Mouse (Mus musculus): ENCODE measurements around the gene Spaca4. TPM values are rescaled to one million over a fixed set of nuclear protein-coding genes. Genes with fewer than 3 reads are reported as not detected.

Gene Spaca4
- polyA plus RNA-seq, 1 experiment from 2014 or later = not detected

- Histone ChIP-seq H3K9ac (ENCODE audit: low read length) (no peak overlapping the region), H3K9me3 (ENCODE audit: control insufficient read depth, low read length) (no peaks in the 10 kb centered on the region), H3K4me3 (ENCODE audit: control insufficient read depth in 1 of 2, insufficient read depth in 1 of 2, low read depth in 1 of 2, low read length in 2 of 2) (no peak overlapping the region), H3K27ac (replicated peaks in 1 of 2; ENCODE audit: control insufficient read depth in 1 of 2, insufficient read depth in 1 of 2, low read depth in 2 of 2, low read length in 2 of 2) (no peak overlapping the region), H3K27me3 (ENCODE audit: control insufficient read depth, insufficient read depth, low read length) (no peaks in the 10 kb centered on the region), H3K4me1 (ENCODE audit: control insufficient read depth in 2 of 2, insufficient read depth in 2 of 2, low read length in 2 of 2) (peaks cover 23 to 42% of the 10 kb centered on the region in 2 experiments), H3K4me2 (ENCODE audit: low read length) (no peak overlapping the region), H3K36me3 (ENCODE audit: control insufficient read depth, insufficient read depth, low read length) (peaks cover 45% of the 10 kb centered on the region)
- WGBS = 90% methylated on average over 24 of the region's 24 CpGs
- no peak for ATAC-seq (ENCODE audit: insufficient number of reproducible peaks, insufficient read depth, low FRiP score, low read depth)
Observed at GRCm38 (mm10) chr7:45711316-45712021, 14.1 kb downstream of the Spaca4 start.

- Histone ChIP-seq H3K27ac (replicated peaks in 1 of 2; ENCODE audit: control insufficient read depth in 1 of 2, insufficient read depth in 1 of 2, low read depth in 2 of 2, low read length in 2 of 2) (no peak overlapping the region), H3K9ac (ENCODE audit: low read length) (no peak overlapping the region), H3K4me1 (ENCODE audit: control insufficient read depth in 2 of 2, insufficient read depth in 2 of 2, low read length in 2 of 2) (peaks cover 19 to 38% of the 10 kb centered on the region in 2 experiments), H3K27me3 (ENCODE audit: control insufficient read depth, insufficient read depth, low read length) (no peaks in the 10 kb centered on the region), H3K9me3 (ENCODE audit: control insufficient read depth, low read length) (no peaks in the 10 kb centered on the region), H3K4me2 (ENCODE audit: low read length) (no peak overlapping the region), H3K4me3 (ENCODE audit: control insufficient read depth in 1 of 2, insufficient read depth in 1 of 2, low read depth in 1 of 2, low read length in 2 of 2) (no peak overlapping the region), H3K36me3 (ENCODE audit: control insufficient read depth, insufficient read depth, low read length) (peaks cover 45% of the 10 kb centered on the region)
- no peak for ATAC-seq (ENCODE audit: insufficient number of reproducible peaks, insufficient read depth, low FRiP score, low read depth)
- WGBS = 89% methylated on average over 20 of the region's 20 CpGs
Observed at GRCm38 (mm10) chr7:45710477-45711191, 15.0 kb downstream of the Spaca4 start.

GRCm38 (mm10) chr7:45709677-45710355 is 15.8 kb downstream of the Spaca4 start:
- Histone ChIP-seq H3K4me2 (ENCODE audit: low read length) (no peak overlapping the region), H3K36me3 (ENCODE audit: control insufficient read depth, insufficient read depth, low read length) (peaks cover 45% of the 10 kb centered on the region), H3K27me3 (ENCODE audit: control insufficient read depth, insufficient read depth, low read length) (no peaks in the 10 kb centered on the region), H3K27ac (replicated peaks in 1 of 2; ENCODE audit: control insufficient read depth in 1 of 2, insufficient read depth in 1 of 2, low read depth in 2 of 2, low read length in 2 of 2) (no peak overlapping the region), H3K4me3 (ENCODE audit: control insufficient read depth in 1 of 2, insufficient read depth in 1 of 2, low read depth in 1 of 2, low read length in 2 of 2) (no peak overlapping the region), H3K9me3 (ENCODE audit: control insufficient read depth, low read length) (no peaks in the 10 kb centered on the region), H3K9ac (ENCODE audit: low read length) (no peak overlapping the region), H3K4me1 (ENCODE audit: control insufficient read depth in 2 of 2, insufficient read depth in 2 of 2, low read length in 2 of 2) (peaks cover 17 to 38% of the 10 kb centered on the region in 2 experiments)
- WGBS = 74% methylated on average over 14 of the region's 14 CpGs
- no peak for ATAC-seq (ENCODE audit: insufficient number of reproducible peaks, insufficient read depth, low FRiP score, low read depth)

GRCm38 (mm10) chr7:45709036-45709435 is 16.6 kb downstream of the Spaca4 start:
- ATAC-seq (ENCODE audit: insufficient number of reproducible peaks, insufficient read depth, low FRiP score, low read depth) = no peak
- H3K36me3 ChIP-seq (ENCODE audit: control insufficient read depth, insufficient read depth, low read length) = peaks cover 44% of the 10 kb centered on the region
- H3K4me3 ChIP-seq (ENCODE audit: control insufficient read depth in 1 of 2, insufficient read depth in 1 of 2, low read depth in 1 of 2, low read length in 2 of 2) = no peak overlapping the region
- H3K9me3 ChIP-seq (ENCODE audit: control insufficient read depth, low read length) = no peaks in the 10 kb centered on the region
- H3K9ac ChIP-seq (ENCODE audit: low read length) = no peak overlapping the region
- no peaks in the 10 kb centered on the region for H3K27me3 ChIP-seq (ENCODE audit: control insufficient read depth, insufficient read depth, low read length)
- no peak overlapping the region for H3K27ac ChIP-seq (replicated peaks in 1 of 2; ENCODE audit: control insufficient read depth in 1 of 2, insufficient read depth in 1 of 2, low read depth in 2 of 2, low read length in 2 of 2)
- 42% methylated on average over 6 of the region's 6 CpGs for WGBS
- peaks cover 16 to 32% of the 10 kb centered on the region in 2 experiments for H3K4me1 ChIP-seq (ENCODE audit: control insufficient read depth in 2 of 2, insufficient read depth in 2 of 2, low read length in 2 of 2)
- H3K4me2 ChIP-seq (ENCODE audit: low read length) = no peak overlapping the region

- H3K27me3 ChIP-seq (ENCODE audit: control insufficient read depth, insufficient read depth, low read length) = no peaks in the 10 kb centered on the region
- peak overlapping the region; percentile 96 for H3K4me2 ChIP-seq (ENCODE audit: low read length)
- WGBS = 46% methylated on average over 13 of the region's 13 CpGs
- 0 out of 4 replicates have a peak overlapping the region, but pooled peaks of 1 of the 2 experiments have one; percentile 74 for H3K4me3 ChIP-seq (ENCODE audit: control insufficient read depth in 1 of 2, insufficient read depth in 1 of 2, low read depth in 1 of 2, low read length in 2 of 2)
- peaks cover 38% of the 10 kb centered on the region for H3K36me3 ChIP-seq (ENCODE audit: control insufficient read depth, insufficient read depth, low read length)
- 0 out of 2 replicates have a peak overlapping the region, but pooled peaks have one; percentile 14 for H3K9ac ChIP-seq (ENCODE audit: low read length)
- H3K9me3 ChIP-seq (ENCODE audit: control insufficient read depth, low read length) = no peaks in the 10 kb centered on the region
- no peak overlapping the region for H3K27ac ChIP-seq (replicated peaks in 1 of 2; ENCODE audit: control insufficient read depth in 1 of 2, insufficient read depth in 1 of 2, low read depth in 2 of 2, low read length in 2 of 2)
- H3K4me1 ChIP-seq (ENCODE audit: control insufficient read depth in 2 of 2, insufficient read depth in 2 of 2, low read length in 2 of 2) = peaks cover 21 to 38% of the 10 kb centered on the region in 2 experiments
- no peak for ATAC-seq (ENCODE audit: insufficient number of reproducible peaks, insufficient read depth, low FRiP score, low read depth)
Observed at GRCm38 (mm10) chr7:45708221-45708761, 17.3 kb downstream of the Spaca4 start.

- Histone ChIP-seq H3K4me2 (ENCODE audit: low read length) (peak overlapping the region; percentile 96), H3K27me3 (ENCODE audit: control insufficient read depth, insufficient read depth, low read length) (no peaks in the 10 kb centered on the region), H3K4me1 (ENCODE audit: control insufficient read depth in 2 of 2, insufficient read depth in 2 of 2, low read length in 2 of 2) (peaks cover 21 to 41% of the 10 kb centered on the region in 2 experiments), H3K9ac (ENCODE audit: low read length) (peak overlapping the region; percentile 55), H3K9me3 (ENCODE audit: control insufficient read depth, low read length) (no peaks in the 10 kb centered on the region), H3K36me3 (ENCODE audit: control insufficient read depth, insufficient read depth, low read length) (peaks cover 29% of the 10 kb centered on the region), H3K27ac (replicated peaks in 1 of 2; ENCODE audit: control insufficient read depth in 1 of 2, insufficient read depth in 1 of 2, low read depth in 2 of 2, low read length in 2 of 2) (peak overlapping the region; percentile 63 to 93), H3K4me3 (ENCODE audit: control insufficient read depth in 1 of 2, insufficient read depth in 1 of 2, low read depth in 1 of 2, low read length in 2 of 2) (peak overlapping the region; percentile 66 to 74)
- ATAC-seq (ENCODE audit: insufficient number of reproducible peaks, insufficient read depth, low FRiP score, low read depth) = 0 out of 2 replicates have a peak, but pooled peaks have one; percentile 7
- under 1% methylated on average over 27 of the region's 27 CpGs for WGBS
Observed at GRCm38 (mm10) chr7:45707375-45707967, 18.1 kb downstream of the Spaca4 start.

- H3K4me2 ChIP-seq (ENCODE audit: low read length) = peak overlapping the region; percentile 96
- H3K27me3 ChIP-seq (ENCODE audit: control insufficient read depth, insufficient read depth, low read length) = no peaks in the 10 kb centered on the region
- 0 out of 2 replicates have a peak, but pooled peaks have one; percentile 4 for ATAC-seq (ENCODE audit: insufficient number of reproducible peaks, insufficient read depth, low FRiP score, low read depth)
- H3K27ac ChIP-seq (replicated peaks in 1 of 2; ENCODE audit: control insufficient read depth in 1 of 2, insufficient read depth in 1 of 2, low read depth in 2 of 2, low read length in 2 of 2) = peak overlapping the region; percentile 70 to 93
- H3K9ac ChIP-seq (ENCODE audit: low read length) = peak overlapping the region; percentile 93
- H3K4me3 ChIP-seq (ENCODE audit: control insufficient read depth in 1 of 2, insufficient read depth in 1 of 2, low read depth in 1 of 2, low read length in 2 of 2) = peak overlapping the region; percentile 66 to 74
- H3K36me3 ChIP-seq (ENCODE audit: control insufficient read depth, insufficient read depth, low read length) = peaks cover 23% of the 10 kb centered on the region
- no peaks in the 10 kb centered on the region for H3K9me3 ChIP-seq (ENCODE audit: control insufficient read depth, low read length)
- H3K4me1 ChIP-seq (ENCODE audit: control insufficient read depth in 2 of 2, insufficient read depth in 2 of 2, low read length in 2 of 2) = peaks cover 21 to 41% of the 10 kb centered on the region in 2 experiments
- under 1% methylated on average over 45 of the region's 45 CpGs for WGBS
Observed at GRCm38 (mm10) chr7:45706721-45707241, 18.8 kb downstream of the Spaca4 start.
